Comparison of ENCODE assay signal across 14 mouse cellular contexts in the genomic region with DNA sequence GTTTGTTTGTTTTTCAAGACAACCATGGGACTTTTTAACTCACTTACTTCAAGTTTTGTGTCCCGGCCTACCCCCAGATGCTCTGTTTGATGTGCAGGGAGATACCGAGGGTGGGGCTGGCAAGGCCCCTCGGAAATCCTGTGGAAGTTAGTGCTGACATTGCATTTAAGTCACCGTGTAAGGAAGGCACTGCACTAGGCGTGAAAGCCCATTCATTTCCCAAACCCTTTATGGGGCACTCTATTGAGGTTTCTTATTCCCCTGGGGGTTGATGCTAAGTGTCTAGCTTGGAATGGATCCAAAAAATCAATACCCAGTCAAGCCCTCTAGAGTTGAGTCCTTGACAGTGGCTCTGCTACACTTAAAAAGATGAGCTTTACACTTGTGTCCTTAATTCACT. TPM values are rescaled to one million over a fixed set of nuclear protein-coding genes. Genes with fewer than 3 reads are reported as not detected.
DNase-seq lines count a peak whose midpoint lies in the region; ATAC-seq and TF ChIP-seq lines count a peak whose summit lies in the region.
"Had no signal": no experiment of that assay in that cellular context is flagged by ENCODE, and none has a peak within 500 bp of the region (broad histone marks: within the 10 kb centered on the region; RNA-seq: fewer than 3 reads in every experiment).

No protein-coding gene starts in this region.

- intact Hi-C loops in left cerebral cortex, postnatal 10 days (cut with DNase I): no loop called here

- no peak overlapping the region for H3K4me3 ChIP-seq in embryonic facial prominence, embryonic 13.5 days
- H3K4me3 ChIP-seq in embryonic facial prominence, embryonic 10.5 days: no peak overlapping the region
- no peak overlapping the region for H3K4me3 ChIP-seq in ES-E14 (ENCODE audit: insufficient read depth in 1 of 2, low read depth in 1 of 2, low read length in 2 of 2, poor library complexity in 1 of 2, severe bottlenecking in 1 of 2)
- no peak overlapping the region for H3K4me3 ChIP-seq in hindbrain, embryonic 16.5 days (ENCODE audit: low read length)
- H3K4me3 ChIP-seq: heart, adult 2 months; limb, embryonic 13.5 days had no signal

- DNase-seq in embryonic facial prominence, embryonic 10.5 days (ENCODE audit: low spot score): no peak
- peak; percentile 2 for DNase-seq in lung, postnatal 10 days
- no peak for DNase-seq in lung, adult 18-20 months
- DNase-seq in ES-E14 (ENCODE audit: low read depth, low spot score): no peak
- DNase-seq in left cerebral cortex, postnatal 10 days (ENCODE audit: extremely low spot score in 1 of 2, low spot score in 2 of 2): no peak
- DNase-seq in c-Kit-positive CD71-positive TER-119-positive erythroid progenitor cells, embryonic 14.5 days (ENCODE audit: low spot score): no peak
- DNase-seq: heart, adult 2 months; kidney, adult 2 months had no signal

- H3K4me2 ChIP-seq in embryonic facial prominence, embryonic 13.5 days: peak overlapping the region; percentile 5; the same call in 1 of the 2 replicates
- no peak overlapping the region for H3K4me2 ChIP-seq in hindbrain, embryonic 16.5 days (ENCODE audit: low read length)
- H3K4me2 ChIP-seq: limb, embryonic 13.5 days had no signal

- WGBS in embryonic facial prominence, embryonic 13.5 days: 66% methylated on average over 5 of the region's 5 CpGs
- 83% methylated on average over 5 of the region's 5 CpGs for WGBS in embryonic facial prominence, embryonic 10.5 days
- WGBS in hindbrain, embryonic 16.5 days: 41% methylated on average over 5 of the region's 5 CpGs

- no peak overlapping the region for H3K9ac ChIP-seq in embryonic facial prominence, embryonic 13.5 days
- no peak overlapping the region for H3K9ac ChIP-seq in ES-E14 (ENCODE audit: insufficient read depth, low read depth, low read length, poor library complexity, severe bottlenecking)
- H3K9ac ChIP-seq in hindbrain, embryonic 16.5 days (ENCODE audit: low read depth, low read length): no peak overlapping the region
- H3K9ac ChIP-seq: limb, embryonic 13.5 days had no signal

- peaks cover 26% of the 10 kb centered on the region for H3K4me1 ChIP-seq in embryonic facial prominence, embryonic 13.5 days
- peaks cover 2% of the 10 kb centered on the region for H3K4me1 ChIP-seq in embryonic facial prominence, embryonic 10.5 days
- peaks cover 0 to 11% of the 10 kb centered on the region in 2 experiments; a peak in 2 of 4 replicates for H3K4me1 ChIP-seq in ES-E14 (ENCODE audit: control insufficient read depth in 2 of 2, insufficient read depth in 2 of 2, low read length in 2 of 2, poor library complexity in 1 of 2)
- no peaks in the 10 kb centered on the region for H3K4me1 ChIP-seq in hindbrain, embryonic 16.5 days (ENCODE audit: control insufficient read depth, insufficient read depth, low read depth, low read length)
- H3K4me1 ChIP-seq: limb, embryonic 13.5 days had no signal

- no peak overlapping the region for H3K27ac ChIP-seq in embryonic facial prominence, embryonic 13.5 days
- H3K27ac ChIP-seq in embryonic facial prominence, embryonic 10.5 days (replicated peaks): no peak overlapping the region
- no peak overlapping the region for H3K27ac ChIP-seq in ES-E14 (ENCODE audit: insufficient read depth, low read depth, low read length, poor library complexity, severe bottlenecking)
- no peak overlapping the region for H3K27ac ChIP-seq in hindbrain, embryonic 16.5 days (ENCODE audit: low read depth, low read length)
- H3K27ac ChIP-seq: heart, adult 2 months; limb, embryonic 13.5 days had no signal

- in situ Hi-C loops in ES-E14 (cut with MboI; ENCODE audit: low sequenced_read_pairs in 2 of 2, unreplicated experiment in 2 of 2): no loop called here

- H3K9me3 ChIP-seq in embryonic facial prominence, embryonic 13.5 days: no peaks in the 10 kb centered on the region
- H3K9me3 ChIP-seq in embryonic facial prominence, embryonic 10.5 days: no peaks in the 10 kb centered on the region
- no peaks in the 10 kb centered on the region for H3K9me3 ChIP-seq in ES-E14 (ENCODE audit: control insufficient read depth, insufficient read depth, low read depth, low read length)
- H3K9me3 ChIP-seq in hindbrain, embryonic 16.5 days (ENCODE audit: control insufficient read depth, low read length): no peaks in the 10 kb centered on the region
- H3K9me3 ChIP-seq: limb, embryonic 13.5 days had no signal

- H3K36me3 ChIP-seq in embryonic facial prominence, embryonic 13.5 days: no peaks in the 10 kb centered on the region
- no peaks in the 10 kb centered on the region for H3K36me3 ChIP-seq in embryonic facial prominence, embryonic 10.5 days (replicated peaks)
- H3K36me3 ChIP-seq in ES-E14 (ENCODE audit: control insufficient read depth, insufficient read depth, low read length, poor library complexity, severe bottlenecking): no peaks in the 10 kb centered on the region
- no peaks in the 10 kb centered on the region for H3K36me3 ChIP-seq in hindbrain, embryonic 16.5 days (ENCODE audit: control insufficient read depth, insufficient read depth, low read length)
- H3K36me3 ChIP-seq: limb, embryonic 13.5 days had no signal

- no peak for ATAC-seq in embryonic facial prominence, embryonic 13.5 days (ENCODE audit: insufficient number of reproducible peaks, insufficient read depth, low FRiP score, low TSS enrichment, low read depth)
- 0 out of 2 replicates have a peak, but pooled peaks have one; percentile 30 for ATAC-seq in hindbrain, embryonic 16.5 days
- ATAC-seq: CD4-positive, CD25-positive, alpha-beta regulatory T cell, adult 4 months had no signal

- no peaks in the 10 kb centered on the region for H3K27me3 ChIP-seq in embryonic facial prominence, embryonic 13.5 days
- no peaks in the 10 kb centered on the region for H3K27me3 ChIP-seq in embryonic facial prominence, embryonic 10.5 days (replicated peaks; ENCODE audit: low read depth, poor library complexity, severe bottlenecking)
- H3K27me3 ChIP-seq in hindbrain, embryonic 16.5 days (replicated peaks; ENCODE audit: control insufficient read depth, insufficient read depth, low read length): no peaks in the 10 kb centered on the region
- H3K27me3 ChIP-seq: limb, embryonic 13.5 days had no signal

TF ChIP-seq in ES-E14, 5 proteins besides CTCF, POLR2A, EP300 and RAD21:
- no peak for TF ChIP-seq HCFC1 (IDR thresholded peaks at IDR 0.05; ENCODE audit: borderline replicate concordance, insufficient read depth, low read length)
- TF ChIP-seq MAFK (IDR thresholded peaks at IDR 0.05; ENCODE audit: insufficient read depth, low read depth, low read length): peak; percentile 67
- TF ChIP-seq CHD2 (IDR thresholded peaks at IDR 0.05; ENCODE audit: low read depth, low read length): no peak
- TF ChIP-seq ZNF384 (IDR thresholded peaks at IDR 0.05; ENCODE audit: low read depth, low read length): no peak
- TF ChIP-seq ZC3H11A (IDR thresholded peaks at IDR 0.05; ENCODE audit: borderline replicate concordance, low read depth, low read length): no peak

RNA-seq across cellular contexts. Expression of a gene that starts 27.2 kb away (rescaled TPM):
- polyA plus RNA-seq in embryonic facial prominence, embryonic 13.5 days (2015; fragmentation: Nextera tagmentation; extraction: Ambion mirVana): 3.8 and 5.3 TPM in 2 replicates
- 3.5 and 4.0 TPM in 2 replicates for polyA plus RNA-seq in embryonic facial prominence, embryonic 10.5 days (2016; fragmentation: Nextera tagmentation; extraction: Ambion mirVana)
- total RNA-seq in ES-E14 (2012; rRNA removed): 0.53 and 0.71 TPM in 2 replicates
- polyA plus RNA-seq in hindbrain, embryonic 16.5 days (2015; fragmentation: Nextera tagmentation; extraction: Ambion mirVana): 44.9 and 49.9 TPM in 2 replicates
- 100 to 1,000 TPM; 169 to 176 TPM for total RNA-seq in left cerebral cortex, postnatal 10 days (2021)
- total RNA-seq: megakaryocyte progenitor cell, adult 5-6 weeks; MEL had no signal
- polyA plus RNA-seq: CD4-positive, CD25-positive, alpha-beta regulatory T cell, adult 4 months had no signal
